Mouse (Mus musculus) c-Kit-positive CD71-positive TER-119-negative erythroid progenitor cells, embryonic 14.5 days (primary cell): ENCODE data around the gene Myo6.
"Not testable (repeated sequence)": the region's sequence is repeated elsewhere in the genome, so short reads cannot be mapped to it uniquely, and the experiment has no call there.

Experiments used
- DNase-seq: peaks from one replicate; pipeline ENCODE4 v3.0.0-alpha.2; 2013; ENCODE audit warnings: low read depth

Myo6 gene

GRCm38 (mm10) chr9:80303518-80303917 is 138.7 kb downstream of the Myo6 start:
- DNase-seq = no peak

- DNase-seq = no peak
These were observed 141.6 kb downstream of the Myo6 start for GRCm38 (mm10) chr9:80306390-80306789.

- DNase-seq = no peak
These were observed 142.0 kb downstream of the Myo6 start for GRCm38 (mm10) chr9:80306853-80307252.

- no peak for DNase-seq
These were observed 142.8 kb downstream of the Myo6 start for GRCm38 (mm10) chr9:80307629-80308028.

- DNase-seq = no peak
These were observed 148.8 kb downstream of the Myo6 start for GRCm38 (mm10) chr9:80313610-80314009.

GRCm38 (mm10) chr9:80315922-80316321 is 151.1 kb downstream of the Myo6 start:
- DNase-seq = no peak

- no peak for DNase-seq
These were observed 153.2 kb downstream of the Myo6 start for GRCm38 (mm10) chr9:80318027-80318426.

GRCm38 (mm10) chr9:80321051-80321887 is 156.4 kb downstream of the Myo6 start:
- not testable (repeated sequence) for DNase-seq

- peak; percentile 11 for DNase-seq
These were observed 167.3 kb downstream of the Myo6 start for GRCm38 (mm10) chr9:80332153-80332552.

- DNase-seq = no peak
These were observed 168.6 kb downstream of the Myo6 start for GRCm38 (mm10) chr9:80333466-80333865.

GRCm38 (mm10) chr9:80333998-80334605 is 169.3 kb downstream of the Myo6 start:
- DNase-seq = no peak

GRCm38 (mm10) chr9:80335660-80336357 is 171.0 kb downstream of the Myo6 start:
- no peak for DNase-seq

GRCm38 (mm10) chr9:80338026-80338425 is 173.2 kb downstream of the Myo6 start:
- no peak for DNase-seq

- no peak for DNase-seq
These were observed 176.1 kb downstream of the Myo6 start for GRCm38 (mm10) chr9:80340927-80341326.

- no peak for DNase-seq
These were observed 176.9 kb downstream of the Myo6 start for GRCm38 (mm10) chr9:80341756-80342155.

- no peak for DNase-seq
These were observed 177.7 kb downstream of the Myo6 start for GRCm38 (mm10) chr9:80342520-80342919.

GRCm38 (mm10) chr9:80344451-80345000 is 179.7 kb downstream of the Myo6 start:
- no peak for DNase-seq

- DNase-seq = no peak
These were observed 186.5 kb downstream of the Myo6 start for GRCm38 (mm10) chr9:80351295-80351677.

GRCm38 (mm10) chr9:80351678-80352331 is 187.0 kb downstream of the Myo6 start:
- no peak for DNase-seq

- no peak for DNase-seq
These were observed 195.2 kb downstream of the Myo6 start for GRCm38 (mm10) chr9:80360063-80360462.
